Mouse (Mus musculus) limb, embryonic 14.5 days (tissue): ENCODE results near the gene Begain. TPM values are rescaled to one million over a fixed set of nuclear protein-coding genes. Genes with fewer than 3 reads are reported as not detected.

Experiments used
- ATAC-seq: fragments of 200-750 bp; cut with Nextera tagmentation; 2 replicates; pipeline ENCODE4 v1.8.0; 2017; ENCODE audit warnings: low read depth, moderate number of reproducible peaks, moderate TSS enrichment; ENCODE audit not compliant: low FRiP score
- DNase-seq: peaks from one replicate; pipeline ENCODE4 v3.0.0-alpha.2; 2015; ENCODE audit warnings: low spot score
- H3K27ac ChIP-seq: fragments of 300-500 bp; sonication (generic); replicated peaks from 2 replicates; pipeline ENCODE4 v1.5.1; 2014; ENCODE audit warnings: low read depth, mild to moderate bottlenecking, low read length, moderate library complexity, mixed read lengths
- H3K27me3 ChIP-seq: fragments of 300-500 bp; sonication (generic); 2 replicates; pipeline ENCODE4 v1.6.1; 2014; ENCODE audit warnings: low read length, mixed read lengths; ENCODE audit not compliant: control insufficient read depth, insufficient read depth
- H3K36me3 ChIP-seq: fragments of 300-500 bp; sonication (generic); 2 replicates; pipeline ENCODE4 v1.6.1; 2014; ENCODE audit warnings: mild to moderate bottlenecking, low read length, moderate library complexity, mixed read lengths; ENCODE audit not compliant: control insufficient read depth, insufficient read depth
- H3K4me1 ChIP-seq: fragments of 300-500 bp; sonication (generic); 2 replicates; pipeline ENCODE4 v1.6.1; 2014; ENCODE audit warnings: antibody characterized with exemption, low read length, mixed read lengths; ENCODE audit not compliant: control insufficient read depth, insufficient read depth
- H3K4me2 ChIP-seq: fragments of 300-500 bp; sonication (generic); replicated peaks from 2 replicates; pipeline ENCODE4 v1.6.1; 2014; ENCODE audit warnings: low read depth, mild to moderate bottlenecking, low read length, moderate library complexity; ENCODE audit not compliant: severe bottlenecking
- H3K4me3 ChIP-seq: fragments of 300-500 bp; sonication (generic); replicated peaks from 2 replicates; pipeline ENCODE4 v1.5.1; 2014; ENCODE audit warnings: low read length
- H3K9ac ChIP-seq: fragments of 300-500 bp; sonication (generic); 2 replicates; pipeline ENCODE4 v1.6.1; 2014; ENCODE audit warnings: mild to moderate bottlenecking, low read depth, low read length, moderate library complexity; ENCODE audit not compliant: severe bottlenecking
- H3K9me3 ChIP-seq: fragments of 300-500 bp; sonication (generic); 2 replicates; pipeline ENCODE4 v1.6.1; 2016; ENCODE audit warnings: low read length; ENCODE audit not compliant: control insufficient read depth
- POLR2A ChIP-seq: fragments of 200-500 bp; IDR thresholded peaks from 2 replicates; pipeline ENCODE4 v1.8.0; 2012; ENCODE audit warnings: inconsistent platforms, mild to moderate bottlenecking, moderate library complexity, borderline replicate concordance; ENCODE audit not compliant: insufficient read depth, insufficient read length; ENCODE audit errors: extremely low read depth
- WGBS: fragments of 180-500 bp; shearing (Covaris S2); extraction: QIAGEN DNeasy Blood & Tissue Kit; methylation state at CpG from one replicate; pipeline ENCODE4 v1.1.7; 2014; 5-methylcytosine and 5-hydroxymethylcytosine counted together
- polyA plus RNA-seq, 2 experiments: library from polyadenylated mRNA; depleted of rRNA in 1 of 2; stranded (reverse) in 1 of 2; unstranded in 1 of 2; fragments of >200 nt; fragmentation: Nextera tagmentation in 1 of 2; extraction: Ambion mirVana in 1 of 2; gene quantifications; 2 replicates each; pipeline versions ENCODE4 v1.2.1 to v1.2.3; 2012 to 2014

Gene Begain
- polyA plus RNA-seq, 2 experiments, result 16.5 to 45.0 TPM

GRCm38 (mm10) chr12:109108911-109109310, 40.9 kb upstream of the Begain start:
- no peak overlapping the region for H3K4me3 ChIP-seq
- ATAC-seq (no peak), DNase-seq (no peak)
- no peaks in the 10 kb centered on the region for H3K27me3 ChIP-seq
- no peaks in the 10 kb centered on the region for H3K9me3 ChIP-seq
- 78% methylated on average over 13 of the region's 13 CpGs for WGBS
- H3K4me2 ChIP-seq, result no peak overlapping the region
- no peak overlapping the region for H3K27ac ChIP-seq
- no peaks in the 10 kb centered on the region for H3K36me3 ChIP-seq
- H3K9ac ChIP-seq, result no peak overlapping the region
- peaks cover 15% of the 10 kb centered on the region for H3K4me1 ChIP-seq
- TF ChIP-seq POLR2A, result no peak

DNA sequence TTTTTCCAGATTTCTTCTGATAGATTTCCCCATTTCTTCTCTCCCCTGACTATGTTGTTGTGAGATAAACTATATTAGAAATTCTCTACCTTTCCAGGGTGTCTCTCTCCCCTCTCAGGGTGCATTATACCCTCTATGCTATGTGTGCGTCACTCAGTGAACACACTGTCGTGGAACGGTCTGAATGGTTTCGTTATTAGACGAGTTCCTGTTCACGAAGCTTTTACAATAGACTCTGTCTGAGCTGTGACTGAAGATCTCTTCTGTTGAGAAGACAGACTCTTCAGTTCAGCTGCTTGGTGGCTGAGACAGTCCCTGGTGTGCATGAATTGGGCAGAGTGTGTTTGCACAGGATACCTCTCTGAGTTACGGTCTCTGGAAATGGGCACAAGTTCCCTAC, 32.4 kb upstream of the Begain start:
- H3K36me3 ChIP-seq, result no peaks in the 10 kb centered on the region
- H3K27ac ChIP-seq, result no peak overlapping the region
- H3K9ac ChIP-seq, result no peak overlapping the region
- 88% methylated on average over 7 of the region's 7 CpGs for WGBS
- H3K27me3 ChIP-seq, result no peaks in the 10 kb centered on the region
- TF ChIP-seq POLR2A, result no peak
- H3K4me2 ChIP-seq, result no peak overlapping the region
- no peak overlapping the region for H3K4me3 ChIP-seq
- ATAC-seq (no peak), DNase-seq (no peak)
- no peaks in the 10 kb centered on the region for H3K9me3 ChIP-seq
- no peaks in the 10 kb centered on the region for H3K4me1 ChIP-seq

DNA sequence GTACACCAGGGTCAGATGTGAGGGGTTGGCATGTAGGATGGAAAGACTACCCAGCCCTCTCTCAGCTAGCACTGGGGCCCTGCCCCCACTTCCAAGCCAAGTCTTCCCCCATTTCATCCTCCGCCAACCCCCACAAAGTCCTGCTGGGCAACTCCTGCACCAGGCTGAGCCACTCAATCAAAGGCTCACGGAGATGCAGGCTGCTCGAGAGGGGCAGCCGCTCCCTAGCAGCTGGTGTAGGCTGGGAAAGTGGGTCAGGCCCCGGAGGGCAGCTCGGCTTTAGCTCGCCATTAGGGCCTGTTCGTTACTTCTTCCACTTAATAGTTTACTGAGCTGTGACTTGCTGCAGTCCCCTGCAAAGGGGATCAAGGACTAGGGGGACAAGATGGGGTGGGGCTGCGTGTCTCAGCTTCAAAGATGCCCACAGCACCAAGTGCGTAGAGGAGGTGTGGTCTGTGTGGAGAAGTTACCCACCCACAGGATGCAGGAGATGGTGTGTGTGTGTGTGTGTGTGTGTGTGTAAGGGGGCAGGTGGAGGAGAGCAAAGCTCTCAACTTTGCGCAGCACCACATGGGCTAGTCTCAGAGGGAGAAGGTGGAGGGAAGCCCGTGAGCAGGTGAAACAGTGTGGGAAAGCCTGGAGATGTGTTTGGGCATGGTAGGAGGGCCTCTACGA, 22.6 kb upstream of the Begain start:
- no peak overlapping the region for H3K9ac ChIP-seq
- no peak for DNase-seq
- H3K4me2 ChIP-seq, result no peak overlapping the region
- no peaks in the 10 kb centered on the region for H3K4me1 ChIP-seq
- TF ChIP-seq POLR2A, result no peak
- no peak overlapping the region for H3K4me3 ChIP-seq
- no peaks in the 10 kb centered on the region for H3K9me3 ChIP-seq
- H3K27me3 ChIP-seq, result no peaks in the 10 kb centered on the region
- H3K36me3 ChIP-seq, result no peaks in the 10 kb centered on the region
- no peak for ATAC-seq
- 73% methylated on average over 13 of the region's 13 CpGs for WGBS
- H3K27ac ChIP-seq, result no peak overlapping the region

- 87% methylated on average over 14 of the region's 14 CpGs for WGBS
- H3K4me1 ChIP-seq, result no peaks in the 10 kb centered on the region
- no peak for ATAC-seq
- H3K4me3 ChIP-seq, result no peak overlapping the region
- H3K27ac ChIP-seq, result no peak overlapping the region
- no peaks in the 10 kb centered on the region for H3K36me3 ChIP-seq
- H3K27me3 ChIP-seq, result no peaks in the 10 kb centered on the region
- H3K9ac ChIP-seq, result no peak overlapping the region
- TF ChIP-seq POLR2A, result no peak
- DNase-seq, result no peak
- no peak overlapping the region for H3K4me2 ChIP-seq
- H3K9me3 ChIP-seq, result no peaks in the 10 kb centered on the region
Measured at GRCm38 (mm10) chr12:109090041-109090440, 22.0 kb upstream of the Begain start.

- Histone ChIP-seq H3K27ac (no peak overlapping the region), H3K4me1 (no peaks in the 10 kb centered on the region), H3K36me3 (no peaks in the 10 kb centered on the region), H3K27me3 (no peaks in the 10 kb centered on the region), H3K4me2 (no peak overlapping the region), H3K9me3 (no peaks in the 10 kb centered on the region), H3K4me3 (no peak overlapping the region), H3K9ac (no peak overlapping the region)
- DNase-seq (no peak), ATAC-seq (no peak)
- 76% methylated on average over 2 of the region's 2 CpGs for WGBS
- no peak for TF ChIP-seq POLR2A
Measured at GRCm38 (mm10) chr12:109086111-109086510, 18.1 kb upstream of the Begain start.
